Mouse (Mus musculus) 416B (cell line): ENCODE measurements around the gene Ttll5.

Experiments
- DNase-seq: peaks from one replicate; pipeline ENCODE4 v3.0.0; 2011; ENCODE audit warnings: low read depth

Gene Ttll5

DNA sequence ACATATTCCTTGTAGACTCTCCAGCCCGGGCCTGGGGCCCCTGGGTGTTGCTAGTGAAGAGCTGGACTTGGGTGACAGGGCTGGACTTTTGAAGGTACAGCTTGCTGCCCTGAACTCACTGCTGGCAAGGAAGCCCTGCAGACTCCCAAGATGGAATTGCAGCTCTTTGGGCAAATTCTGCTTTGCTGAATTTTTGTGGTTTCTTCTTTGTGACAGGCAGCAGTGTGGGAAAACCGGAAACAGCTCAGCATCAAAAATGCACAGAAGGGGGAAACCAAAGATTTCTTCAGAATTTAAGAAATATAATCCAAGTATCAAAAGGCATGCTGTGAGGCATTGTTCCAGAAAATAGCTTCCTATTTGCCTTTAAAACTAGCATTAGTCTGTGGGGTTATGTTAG is 189.7 kb downstream of the Ttll5 start:
- no peak for DNase-seq

- DNase-seq: no peak
Observed at GRCm38 (mm10) chr12:86014621-86015020, 190.2 kb downstream of the Ttll5 start.

DNA sequence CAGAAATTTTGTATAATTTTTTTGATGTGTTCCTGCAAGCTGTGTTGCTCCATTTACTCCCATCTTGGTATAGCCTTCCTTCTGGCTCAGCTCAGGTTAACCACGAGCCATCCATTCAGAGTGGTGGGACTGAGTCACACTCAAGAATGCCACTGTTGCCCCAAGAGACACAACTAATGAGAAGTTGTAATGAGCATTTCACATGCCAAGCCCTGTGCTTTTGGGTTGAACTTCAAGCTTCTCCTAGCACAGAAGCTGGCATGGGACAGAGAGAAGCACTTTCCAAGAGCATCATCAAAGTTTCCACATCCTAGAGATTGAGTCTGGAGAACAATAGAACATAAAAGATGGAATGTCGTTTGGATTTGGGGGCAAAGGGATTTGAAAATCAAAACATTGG is 190.7 kb downstream of the Ttll5 start:
- no peak for DNase-seq

DNA sequence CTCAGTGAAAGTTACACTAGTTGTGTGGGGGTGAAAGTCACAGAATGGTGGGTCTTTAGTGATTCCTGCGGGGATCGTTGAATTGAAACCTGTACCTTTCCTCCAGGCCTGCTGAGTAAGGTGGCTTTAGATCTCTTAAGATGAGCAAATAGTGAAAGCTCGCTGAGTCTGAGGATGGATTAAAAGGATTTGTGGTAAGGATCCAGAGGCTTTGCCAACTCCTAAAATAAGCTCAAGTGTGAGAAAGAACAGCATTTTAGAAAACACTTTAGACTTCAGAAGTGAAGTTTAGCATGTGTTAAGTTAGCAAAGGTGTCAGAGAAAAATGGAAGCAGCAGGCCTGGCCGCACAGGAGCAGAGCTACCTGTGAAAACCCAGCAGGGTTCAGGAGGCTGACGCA is 192.9 kb downstream of the Ttll5 start:
- no peak for DNase-seq

DNA sequence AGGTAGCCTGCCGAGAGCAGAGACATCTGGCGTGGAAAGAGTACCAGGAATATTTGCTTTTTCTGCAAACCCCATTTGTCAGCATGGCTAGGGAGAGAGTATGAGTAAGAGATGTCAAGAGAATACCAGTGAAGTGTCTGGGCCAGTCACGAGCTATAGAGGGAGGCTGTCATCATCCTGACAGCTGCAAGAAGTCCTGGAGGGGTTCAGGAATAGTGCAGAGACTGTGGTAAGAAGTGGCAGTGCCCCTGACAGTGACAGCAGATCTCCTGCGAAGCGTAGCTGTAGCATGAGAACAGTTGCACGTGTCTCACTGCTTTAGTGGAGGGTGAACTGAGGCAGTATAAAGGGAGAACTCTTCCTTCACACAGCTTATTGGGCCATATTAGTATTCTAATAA is 197.1 kb downstream of the Ttll5 start:
- DNase-seq: no peak

DNA sequence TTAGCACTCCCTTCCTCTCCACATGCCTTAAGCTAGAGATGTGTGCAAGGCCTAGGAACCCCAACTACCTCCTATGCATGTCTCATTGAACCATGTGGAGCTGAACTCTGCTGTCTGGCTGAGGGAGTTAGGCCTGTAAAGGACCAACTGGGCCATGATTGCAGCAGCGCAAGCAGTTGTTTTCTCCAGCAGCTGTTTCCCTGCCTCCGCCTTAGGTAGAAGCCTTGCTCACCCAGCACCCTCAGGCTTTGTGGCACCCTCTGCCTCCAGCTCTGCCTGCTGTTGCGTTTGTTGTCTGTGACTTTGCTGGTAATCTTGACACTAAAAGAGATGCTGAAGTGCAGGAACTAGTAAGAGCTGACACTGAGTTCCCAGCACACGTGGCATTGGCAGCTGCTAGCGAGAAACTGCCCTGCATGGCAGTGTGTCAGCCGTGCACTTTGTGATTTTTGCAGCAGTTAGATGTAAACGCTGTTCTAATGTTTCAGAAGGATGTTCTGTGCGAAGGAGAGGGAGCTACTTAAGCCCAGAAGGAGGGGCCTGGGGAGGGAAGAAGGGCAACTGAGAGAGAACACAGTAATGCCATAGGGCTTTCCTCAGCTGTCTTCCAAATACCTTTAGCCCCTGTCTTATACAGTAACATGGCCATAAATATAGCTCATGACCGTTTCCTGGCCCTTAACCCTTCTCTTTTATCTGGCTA is 198.0 kb downstream of the Ttll5 start:
- DNase-seq: no peak

GRCm38 (mm10) chr12:86023081-86023871 is 198.8 kb downstream of the Ttll5 start:
- DNase-seq: peak; percentile 21

- DNase-seq: peak; percentile 49
Observed at GRCm38 (mm10) chr12:86024426-86024825, 200.0 kb downstream of the Ttll5 start.

- DNase-seq: no peak
Observed at GRCm38 (mm10) chr12:86025480-86025879, 201.0 kb downstream of the Ttll5 start.

GRCm38 (mm10) chr12:86027000-86027399 is 202.5 kb downstream of the Ttll5 start:
- DNase-seq: peak; percentile 32

GRCm38 (mm10) chr12:86027747-86028146 is 203.3 kb downstream of the Ttll5 start:
- DNase-seq: no peak

DNA sequence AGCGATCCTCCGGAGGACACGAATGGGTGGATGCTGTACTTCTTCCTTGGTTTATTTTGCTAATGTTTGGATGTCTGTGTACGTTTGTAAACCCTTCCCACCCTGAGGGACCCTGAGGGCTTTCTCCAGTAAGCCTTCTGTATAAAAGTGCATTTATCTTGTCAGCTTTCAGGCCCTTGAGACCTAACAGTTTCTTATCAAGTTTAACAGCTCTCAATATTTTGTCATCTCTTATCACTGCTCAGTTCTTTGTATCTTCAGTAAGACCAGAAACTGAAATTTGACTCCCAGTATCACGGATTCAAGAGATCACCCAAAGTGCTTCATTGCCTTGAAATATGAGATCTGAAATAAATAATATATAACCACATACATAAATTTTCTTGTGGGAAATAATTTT is 206.5 kb downstream of the Ttll5 start:
- DNase-seq: no peak

DNA sequence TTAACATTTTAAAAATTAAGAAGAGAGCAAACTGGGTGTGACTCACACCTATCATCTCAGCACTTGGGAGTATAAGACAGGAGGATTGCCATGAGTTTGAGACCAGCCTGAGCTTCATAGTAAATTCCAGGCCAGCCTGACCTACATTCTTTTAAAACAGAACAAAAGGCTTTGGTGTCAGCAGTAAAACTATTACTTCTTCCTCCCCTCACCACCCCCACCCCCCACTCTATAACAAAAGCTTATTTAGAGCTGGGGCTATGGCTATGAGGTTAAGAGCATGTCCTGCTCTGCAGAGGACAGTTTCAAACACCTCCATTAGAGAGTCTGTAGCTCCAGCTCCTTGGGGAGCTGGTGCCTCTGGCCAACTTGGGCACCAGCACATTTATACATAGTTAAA is 211.1 kb downstream of the Ttll5 start:
- DNase-seq: no peak

DNA sequence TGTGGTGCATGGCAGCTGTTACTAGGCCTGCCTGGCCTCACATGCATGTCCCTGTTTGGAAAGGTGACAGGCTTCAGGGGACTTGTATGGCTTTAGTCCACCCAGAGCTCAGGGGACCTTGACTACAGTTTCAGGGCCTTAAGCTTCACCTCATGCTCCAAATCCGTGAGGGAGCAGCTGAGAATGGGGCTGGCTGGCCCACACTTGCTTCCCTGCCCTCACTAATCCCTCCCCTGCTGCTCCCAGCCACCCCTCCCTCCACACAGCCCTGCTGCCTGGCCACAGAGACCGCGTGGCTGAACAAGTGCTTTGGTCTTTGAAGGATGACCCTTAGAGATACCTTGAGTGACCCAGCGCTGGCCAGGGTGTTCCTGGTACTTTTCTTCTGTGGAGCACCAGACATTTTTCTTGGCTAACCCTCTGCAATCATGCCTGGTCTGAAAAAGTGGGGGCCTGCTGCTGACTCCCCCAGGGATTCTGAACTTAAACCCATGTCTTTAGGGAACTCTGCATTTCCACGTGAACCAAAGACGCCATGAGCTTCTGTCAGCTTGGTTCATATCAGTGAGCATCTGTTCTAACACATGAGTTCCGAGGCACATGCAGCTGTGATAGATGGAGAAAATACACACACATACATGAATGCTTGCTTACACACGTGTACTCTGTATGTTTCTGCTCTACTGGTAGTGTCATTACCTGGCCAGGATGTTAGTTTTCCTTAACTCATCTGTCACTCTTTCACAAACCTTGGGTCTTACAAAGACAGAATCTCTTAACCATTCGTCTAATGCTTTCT is 212.1 kb downstream of the Ttll5 start:
- no peak for DNase-seq

- no peak for DNase-seq
Observed at GRCm38 (mm10) chr12:86037235-86037921, 212.9 kb downstream of the Ttll5 start.

DNA sequence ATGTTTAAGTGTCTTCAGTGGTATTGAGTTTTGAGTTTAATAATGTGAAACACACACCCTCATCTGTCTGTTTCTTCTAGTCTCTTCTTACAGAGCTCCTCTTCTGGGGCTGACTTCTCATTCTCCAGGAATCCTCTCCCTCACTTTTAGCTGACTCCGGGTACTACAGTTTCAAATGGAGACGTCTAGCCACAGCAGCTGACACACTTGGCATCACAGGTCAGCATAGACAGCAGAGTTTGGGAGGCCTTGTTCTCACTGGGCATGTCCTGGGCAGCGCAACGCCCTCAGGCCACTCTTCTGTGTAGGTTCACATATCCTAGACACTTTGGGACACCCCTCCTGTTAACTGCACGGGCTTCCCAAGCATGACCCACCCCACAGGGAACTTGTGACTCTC is 214.6 kb downstream of the Ttll5 start:
- no peak for DNase-seq

DNA sequence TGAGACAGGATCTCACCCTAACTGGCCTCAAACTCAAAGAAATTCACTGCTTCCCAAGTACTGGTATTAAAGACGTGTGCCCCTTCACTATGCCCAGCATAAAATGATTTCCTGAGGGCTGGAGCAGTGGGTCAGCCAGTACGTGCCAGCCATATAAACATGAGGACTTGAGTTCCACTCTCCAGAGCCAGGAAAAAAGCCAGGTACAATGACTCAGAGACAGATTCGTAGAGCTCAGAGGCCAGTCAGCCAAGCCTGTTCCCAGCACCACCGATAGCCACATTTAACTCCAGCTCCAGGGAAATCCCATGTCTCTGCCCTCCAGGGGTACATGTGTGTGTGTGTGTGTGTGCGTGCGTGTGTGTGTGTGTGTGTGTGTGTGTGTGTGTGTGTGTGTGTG is 215.3 kb downstream of the Ttll5 start:
- no peak for DNase-seq

GRCm38 (mm10) chr12:86046141-86046540 is 221.7 kb downstream of the Ttll5 start:
- no peak for DNase-seq

- no peak for DNase-seq
Observed at GRCm38 (mm10) chr12:86046776-86047175, 222.3 kb downstream of the Ttll5 start.

- DNase-seq: peak; percentile 40
Observed at GRCm38 (mm10) chr12:86047376-86047775, 222.9 kb downstream of the Ttll5 start.

DNA sequence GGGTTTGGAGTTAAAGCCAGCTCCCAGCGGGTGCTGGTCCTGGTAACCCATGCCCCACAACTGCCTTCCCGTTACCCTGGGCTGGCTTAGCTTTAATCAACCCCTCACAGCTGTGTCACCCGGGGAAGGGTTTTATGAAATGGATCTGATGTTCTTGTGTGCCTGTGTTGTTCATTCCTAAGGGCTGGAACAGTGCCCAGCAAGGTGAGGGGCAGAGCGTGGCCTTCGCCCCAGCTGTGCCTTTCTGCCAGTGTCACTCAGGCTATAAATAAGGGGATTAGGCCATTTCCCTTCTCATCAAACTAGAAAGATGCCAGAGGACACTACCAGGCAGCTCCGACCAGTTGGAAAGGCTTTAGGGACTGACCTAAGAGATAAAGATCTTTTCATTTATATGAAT is 225.4 kb downstream of the Ttll5 start:
- no peak for DNase-seq

GRCm38 (mm10) chr12:86051477-86051876 is 227.0 kb downstream of the Ttll5 start:
- DNase-seq: no peak
